In the genomic region with DNA sequence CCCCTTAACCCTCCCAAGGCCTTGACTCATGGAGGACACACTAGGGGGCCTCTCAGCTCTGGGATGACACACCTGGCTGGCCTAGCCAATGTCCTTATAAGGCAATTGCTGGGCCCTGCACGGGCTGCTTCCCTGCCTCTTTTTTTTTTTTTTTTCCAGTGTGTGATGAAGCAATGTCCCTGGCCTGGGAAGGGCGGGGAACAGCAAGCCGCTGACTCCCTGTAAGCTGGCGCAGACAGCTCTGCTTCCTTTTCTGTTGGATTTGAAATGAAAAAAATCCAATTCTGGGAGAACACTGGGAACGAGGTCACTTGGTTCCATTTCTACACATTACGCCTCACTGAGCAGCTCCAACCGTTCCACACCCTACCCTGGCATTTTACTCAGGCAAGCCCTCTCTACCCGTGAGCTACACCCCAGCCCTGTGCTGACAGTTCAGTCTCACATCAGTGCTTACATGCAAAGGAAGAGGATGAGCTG, we compare ENCODE assay signal across 9 mouse cellular contexts.
DNase-seq lines count a peak whose midpoint lies in the region; ATAC-seq lines count a peak whose summit lies in the region.
"Had no signal": no experiment of that assay in that cellular context is flagged by ENCODE, and none has a peak within 500 bp of the region (broad histone marks: within the 10 kb centered on the region; RNA-seq: fewer than 3 reads in every experiment).

No protein-coding gene starts in this region.

- no peak for ATAC-seq in midbrain, embryonic 14.5 days (ENCODE audit: low FRiP score, low TSS enrichment)
- 0 out of 2 replicates have a peak, but pooled peaks have one; percentile 15 for ATAC-seq in liver, embryonic 12.5 days
- ATAC-seq in stomach, embryonic 16.5 days (ENCODE audit: insufficient read depth, low FRiP score), result peak; percentile 79; the same call in 1 of the 2 replicates
- no peak for ATAC-seq in forebrain, embryonic 15.5 days (replicated peaks)
- no peak for ATAC-seq in cerebellum, adult (ENCODE audit: insufficient number of reproducible peaks, low FRiP score, low TSS enrichment)

- H3K27ac ChIP-seq in midbrain, embryonic 10.5 days (replicated peaks), result 0 out of 2 replicates have a peak overlapping the region, but pooled peaks have one; percentile 28
- H3K27ac ChIP-seq in midbrain, embryonic 14.5 days (replicated peaks; ENCODE audit: low read depth, low read length), result no peak overlapping the region
- H3K27ac ChIP-seq in liver, embryonic 12.5 days, result no peak overlapping the region
- H3K27ac ChIP-seq in stomach, embryonic 16.5 days (ENCODE audit: low read length), result peak overlapping the region; percentile 56
- no peak overlapping the region for H3K27ac ChIP-seq in forebrain, embryonic 15.5 days (replicated peaks)
- H3K27ac ChIP-seq: heart, embryonic 13.5 days had no signal

- no peak for DNase-seq in midbrain, embryonic 10.5 days (ENCODE audit: low spot score)
- DNase-seq in midbrain, embryonic 14.5 days, result no peak
- DNase-seq in heart, adult 9 months (ENCODE audit: low spot score in 2 of 2), result peak; percentile 64 to 68
- no peak for DNase-seq in ovary, postnatal 36 days (ENCODE audit: low spot score)

- H3K36me3 ChIP-seq in midbrain, embryonic 10.5 days, result no peaks in the 10 kb centered on the region
- no peaks in the 10 kb centered on the region for H3K36me3 ChIP-seq in midbrain, embryonic 14.5 days (ENCODE audit: control insufficient read depth, insufficient read depth, low read length)
- no peaks in the 10 kb centered on the region for H3K36me3 ChIP-seq in liver, embryonic 12.5 days
- no peaks in the 10 kb centered on the region for H3K36me3 ChIP-seq in stomach, embryonic 16.5 days (ENCODE audit: control insufficient read depth, insufficient read depth, low read length)
- no peaks in the 10 kb centered on the region for H3K36me3 ChIP-seq in forebrain, embryonic 15.5 days
- H3K36me3 ChIP-seq: heart, embryonic 13.5 days had no signal

- H3K4me3 ChIP-seq in midbrain, embryonic 10.5 days, result no peak overlapping the region
- H3K4me3 ChIP-seq in midbrain, embryonic 14.5 days (replicated peaks; ENCODE audit: low read depth, low read length), result no peak overlapping the region
- no peak overlapping the region for H3K4me3 ChIP-seq in liver, embryonic 12.5 days
- no peak overlapping the region for H3K4me3 ChIP-seq in stomach, embryonic 16.5 days (replicated peaks; ENCODE audit: low read length)
- no peak overlapping the region for H3K4me3 ChIP-seq in forebrain, embryonic 15.5 days
- H3K4me3 ChIP-seq: heart, embryonic 13.5 days had no signal

- no peaks in the 10 kb centered on the region for H3K9me3 ChIP-seq in midbrain, embryonic 10.5 days (replicated peaks)
- no peaks in the 10 kb centered on the region for H3K9me3 ChIP-seq in midbrain, embryonic 14.5 days (ENCODE audit: control insufficient read depth, low read length)
- no peaks in the 10 kb centered on the region for H3K9me3 ChIP-seq in liver, embryonic 12.5 days (replicated peaks)
- H3K9me3 ChIP-seq in stomach, embryonic 16.5 days (replicated peaks; ENCODE audit: control insufficient read depth, low read length), result no peaks in the 10 kb centered on the region
- no peaks in the 10 kb centered on the region for H3K9me3 ChIP-seq in forebrain, embryonic 15.5 days
- H3K9me3 ChIP-seq: heart, embryonic 13.5 days had no signal

- no peak overlapping the region for H3K9ac ChIP-seq in midbrain, embryonic 14.5 days (replicated peaks; ENCODE audit: low read length)
- H3K9ac ChIP-seq in liver, embryonic 12.5 days, result no peak overlapping the region
- H3K9ac ChIP-seq in stomach, embryonic 16.5 days (ENCODE audit: low read length), result no peak overlapping the region
- no peak overlapping the region for H3K9ac ChIP-seq in forebrain, embryonic 15.5 days (replicated peaks)
- H3K9ac ChIP-seq: heart, embryonic 13.5 days had no signal

- 61% methylated on average over 8 of the region's 8 CpGs for WGBS in midbrain, embryonic 10.5 days
- 52% methylated on average over 8 of the region's 8 CpGs for WGBS in midbrain, embryonic 14.5 days
- 63% methylated on average over 8 of the region's 8 CpGs for WGBS in liver, embryonic 12.5 days (ENCODE audit: insufficient replicate concordance)
- WGBS in stomach, embryonic 16.5 days, result 43% methylated on average over 8 of the region's 8 CpGs
- 53% methylated on average over 8 of the region's 8 CpGs for WGBS in forebrain, embryonic 15.5 days

- H3K4me2 ChIP-seq in midbrain, embryonic 14.5 days (ENCODE audit: low read length), result no peak overlapping the region
- H3K4me2 ChIP-seq in liver, embryonic 12.5 days, result no peak overlapping the region
- H3K4me2 ChIP-seq in stomach, embryonic 16.5 days (ENCODE audit: low read depth, low read length), result no peak overlapping the region
- H3K4me2 ChIP-seq in forebrain, embryonic 15.5 days (replicated peaks), result no peak overlapping the region
- H3K4me2 ChIP-seq: heart, embryonic 13.5 days had no signal

- H3K27me3 ChIP-seq in midbrain, embryonic 10.5 days (ENCODE audit: low read depth, poor library complexity, severe bottlenecking), result no peaks in the 10 kb centered on the region
- no peaks in the 10 kb centered on the region for H3K27me3 ChIP-seq in midbrain, embryonic 14.5 days (ENCODE audit: control insufficient read depth, insufficient read depth, low read length)
- no peaks in the 10 kb centered on the region for H3K27me3 ChIP-seq in liver, embryonic 12.5 days (replicated peaks)
- H3K27me3 ChIP-seq in stomach, embryonic 16.5 days (ENCODE audit: control insufficient read depth, insufficient read depth, low read length), result no peaks in the 10 kb centered on the region
- no peaks in the 10 kb centered on the region for H3K27me3 ChIP-seq in forebrain, embryonic 15.5 days
- H3K27me3 ChIP-seq: heart, embryonic 13.5 days had no signal

- H3K4me1 ChIP-seq in midbrain, embryonic 10.5 days, result peaks cover 17% of the 10 kb centered on the region
- H3K4me1 ChIP-seq in midbrain, embryonic 14.5 days (ENCODE audit: control insufficient read depth, insufficient read depth, low read length), result peaks cover 6% of the 10 kb centered on the region; the same call in 1 of the 2 replicates
- no peaks in the 10 kb centered on the region for H3K4me1 ChIP-seq in liver, embryonic 12.5 days
- peaks cover 24% of the 10 kb centered on the region for H3K4me1 ChIP-seq in stomach, embryonic 16.5 days (ENCODE audit: control insufficient read depth, insufficient read depth, low read length)
- no peaks in the 10 kb centered on the region for H3K4me1 ChIP-seq in forebrain, embryonic 15.5 days

Comparison
In these comparisons a context has a peak if more than half of its experiments do, and no peak if none do; other contexts are left out.
1. H3K27ac ChIP-seq: peak in midbrain, embryonic 10.5 days (single experiment) and stomach, embryonic 16.5 days (single experiment); none in midbrain, embryonic 14.5 days (single experiment), liver, embryonic 12.5 days (single experiment) and forebrain, embryonic 15.5 days (single experiment).
2. DNase-seq: peak in heart, adult 9 months (2 of 2); none in midbrain, embryonic 10.5 days (single experiment), midbrain, embryonic 14.5 days (single experiment) and ovary, postnatal 36 days (single experiment).
3. ATAC-seq: peak in liver, embryonic 12.5 days (single experiment) and stomach, embryonic 16.5 days (single experiment); none in midbrain, embryonic 14.5 days (single experiment), forebrain, embryonic 15.5 days (single experiment) and cerebellum, adult (single experiment).